8 mouse cellular contexts compared by ENCODE assay signal in the genomic region with DNA sequence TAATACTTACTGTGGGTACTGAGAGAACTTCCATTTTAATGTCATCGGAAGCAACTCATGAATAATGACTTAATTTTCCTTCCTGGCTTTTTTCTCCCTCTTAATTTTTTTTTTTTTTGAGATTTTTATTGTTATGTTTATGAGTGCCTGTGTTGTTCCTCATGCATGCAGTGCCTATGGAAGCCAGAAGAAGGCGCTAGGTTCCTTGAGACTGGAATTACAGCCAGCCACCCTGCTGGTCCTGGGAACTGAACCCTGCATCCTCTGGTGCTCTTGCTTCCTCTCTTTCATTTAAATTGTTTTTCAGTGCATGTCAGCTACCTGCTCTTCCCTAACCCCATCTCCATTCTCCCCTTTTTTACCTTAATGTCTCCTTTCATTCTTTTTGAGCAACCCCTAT. TPM values are rescaled to one million over a fixed set of nuclear protein-coding genes. Genes with fewer than 3 reads are reported as not detected.
A peak's percentile ranks its signal among the peaks of the same experiment; 100 is the strongest.
DNase-seq lines count a peak whose midpoint lies in the region; ATAC-seq lines count a peak whose summit lies in the region.

No protein-coding gene starts in this region.

- H3K27ac ChIP-seq in hindbrain, embryonic 10.5 days: no peak overlapping the region
- H3K27ac ChIP-seq in liver, embryonic 12.5 days: no peak overlapping the region

- peak overlapping the region; percentile 99 for H3K4me3 ChIP-seq in megakaryocyte, embryonic 14.5 days (replicated peaks)
- H3K4me3 ChIP-seq in hindbrain, embryonic 10.5 days: peak overlapping the region; percentile 94
- H3K4me3 ChIP-seq in liver, embryonic 12.5 days: peak overlapping the region; percentile 98

- H3K36me3 ChIP-seq in megakaryocyte, embryonic 14.5 days (replicated peaks; ENCODE audit: low read length): peaks cover 50% of the 10 kb centered on the region
- H3K36me3 ChIP-seq in hindbrain, embryonic 10.5 days: peaks cover 44% of the 10 kb centered on the region
- peaks cover 36% of the 10 kb centered on the region for H3K36me3 ChIP-seq in liver, embryonic 12.5 days

- H3K9me3 ChIP-seq in megakaryocyte, embryonic 14.5 days: no peaks in the 10 kb centered on the region
- no peaks in the 10 kb centered on the region for H3K9me3 ChIP-seq in hindbrain, embryonic 10.5 days
- no peaks in the 10 kb centered on the region for H3K9me3 ChIP-seq in liver, embryonic 12.5 days (replicated peaks)

- peaks cover 27% of the 10 kb centered on the region for H3K4me1 ChIP-seq in megakaryocyte, embryonic 14.5 days
- peaks cover 34% of the 10 kb centered on the region for H3K4me1 ChIP-seq in hindbrain, embryonic 10.5 days (replicated peaks)
- H3K4me1 ChIP-seq in liver, embryonic 12.5 days: peaks cover 35% of the 10 kb centered on the region

- no peak for ATAC-seq in megakaryocyte, adult 5-6 weeks (ENCODE audit: poor library complexity, severe bottlenecking)
- no peak for ATAC-seq in liver, embryonic 12.5 days

- H3K9ac ChIP-seq in liver, embryonic 12.5 days: 0 out of 2 replicates have a peak overlapping the region, but pooled peaks have one; percentile 87

- peak; percentile 66 to 81 for DNase-seq in cerebellum, postnatal 25 days
- peak; percentile 27 for DNase-seq in hindbrain, embryonic 10.5 days (ENCODE audit: low spot score)
- DNase-seq in retina, embryonic 14.5 days (ENCODE audit: low spot score): peak; percentile 67
- DNase-seq in urinary bladder, postnatal 10 days (ENCODE audit: low spot score): no peak
- no peak for DNase-seq in layer of hippocampus, postnatal 36 days

- no peaks in the 10 kb centered on the region for H3K27me3 ChIP-seq in megakaryocyte, embryonic 14.5 days (replicated peaks)
- H3K27me3 ChIP-seq in hindbrain, embryonic 10.5 days (ENCODE audit: insufficient read depth, poor library complexity, severe bottlenecking): no peaks in the 10 kb centered on the region
- H3K27me3 ChIP-seq in liver, embryonic 12.5 days (replicated peaks): no peaks in the 10 kb centered on the region

- peak overlapping the region; percentile 98 for H3K4me2 ChIP-seq in liver, embryonic 12.5 days

- whole genome bisulfite sequencing in hindbrain, embryonic 10.5 days: 35% methylated on average over 2 of the region's 2 CpGs
- WGBS in liver, embryonic 12.5 days (ENCODE audit: insufficient replicate concordance): 54% methylated on average over 2 of the region's 2 CpGs

RNA-seq across cellular contexts. Expression of gene Cnnm3, which starts 2.1 kb away (rescaled TPM):
- polyA plus RNA-seq in megakaryocyte, embryonic 14.5 days (2012; ENCODE audit: insufficient read depth, low replicate concordance): 9.6 and 10.5 TPM in 2 replicates
- 14.4 and 15.1 TPM in 2 replicates for total RNA-seq in megakaryocyte, adult 5-6 weeks (2015)
- 6.8 and 11.1 TPM in 2 replicates for total RNA-seq in megakaryocyte, adult 5-6 weeks (2017)
- 3.2 and 3.5 TPM in 2 replicates for polyA plus RNA-seq in hindbrain, embryonic 10.5 days (2016; fragmentation: Nextera tagmentation; extraction: Ambion mirVana)
- 1.3 and 1.5 TPM in 2 replicates for polyA plus RNA-seq in liver, embryonic 12.5 days (2016; fragmentation: Nextera tagmentation; extraction: Ambion mirVana)
- 10 to 100 TPM; 29.0 to 39.0 TPM for total RNA-seq in layer of hippocampus, postnatal 36 days (2021)

RNA-seq across cellular contexts. Expression of gene Ankrd23, which starts 23.0 kb away (rescaled TPM):
- polyA plus RNA-seq in megakaryocyte, embryonic 14.5 days (2012; ENCODE audit: insufficient read depth, low replicate concordance): 2.7 and 5.6 TPM in 2 replicates
- total RNA-seq in megakaryocyte, adult 5-6 weeks (2015): 2.3 and 2.4 TPM in 2 replicates
- total RNA-seq in megakaryocyte, adult 5-6 weeks (2017): 2.2 and 9.8 TPM in 2 replicates
- 15.7 and 18.0 TPM in 2 replicates for polyA plus RNA-seq in hindbrain, embryonic 10.5 days (2016; fragmentation: Nextera tagmentation; extraction: Ambion mirVana)
- polyA plus RNA-seq in liver, embryonic 12.5 days (2016; fragmentation: Nextera tagmentation; extraction: Ambion mirVana): 4.0 and 6.9 TPM in 2 replicates
- 1 to 10 TPM; 7.9 to 8.5 TPM for total RNA-seq in layer of hippocampus, postnatal 36 days (2021)

RNA-seq across cellular contexts. Expression of gene Gm42417, which starts 25.5 kb away (rescaled TPM):
- not detected in 2 replicates for polyA plus RNA-seq in megakaryocyte, embryonic 14.5 days (2012; ENCODE audit: insufficient read depth, low replicate concordance)
- total RNA-seq in megakaryocyte, adult 5-6 weeks (2015): not detected in 2 replicates
- not detected in 2 replicates for total RNA-seq in megakaryocyte, adult 5-6 weeks (2017)
- polyA plus RNA-seq in hindbrain, embryonic 10.5 days (2016; fragmentation: Nextera tagmentation; extraction: Ambion mirVana): 0.75 TPM in 1 of 2 replicates, not detected in the other
- 0.15 and 0.29 TPM in 2 replicates for polyA plus RNA-seq in liver, embryonic 12.5 days (2016; fragmentation: Nextera tagmentation; extraction: Ambion mirVana)
- total RNA-seq in layer of hippocampus, postnatal 36 days (2021): not detected

RNA-seq across cellular contexts. Expression of gene Ankrd39, which starts 33.5 kb away (rescaled TPM):
- polyA plus RNA-seq in megakaryocyte, embryonic 14.5 days (2012; ENCODE audit: insufficient read depth, low replicate concordance): 7.9 and 10.2 TPM in 2 replicates
- total RNA-seq in megakaryocyte, adult 5-6 weeks (2015): 3.6 and 4.9 TPM in 2 replicates
- total RNA-seq in megakaryocyte, adult 5-6 weeks (2017): 2.2 and 2.9 TPM in 2 replicates
- 16.9 and 20.6 TPM in 2 replicates for polyA plus RNA-seq in hindbrain, embryonic 10.5 days (2016; fragmentation: Nextera tagmentation; extraction: Ambion mirVana)
- polyA plus RNA-seq in liver, embryonic 12.5 days (2016; fragmentation: Nextera tagmentation; extraction: Ambion mirVana): 9.0 and 10.5 TPM in 2 replicates
- total RNA-seq in layer of hippocampus, postnatal 36 days (2021): 10 to 100 TPM; 11.9 to 12.6 TPM

RNA-seq across cellular contexts. Expression of gene Cnnm4, which starts 42.3 kb away (rescaled TPM):
- polyA plus RNA-seq in megakaryocyte, embryonic 14.5 days (2012; ENCODE audit: insufficient read depth, low replicate concordance): 7.7 and 8.4 TPM in 2 replicates
- 17.8 and 22.7 TPM in 2 replicates for total RNA-seq in megakaryocyte, adult 5-6 weeks (2015)
- total RNA-seq in megakaryocyte, adult 5-6 weeks (2017): 15.2 and 16.3 TPM in 2 replicates
- 13.4 and 15.3 TPM in 2 replicates for polyA plus RNA-seq in hindbrain, embryonic 10.5 days (2016; fragmentation: Nextera tagmentation; extraction: Ambion mirVana)
- polyA plus RNA-seq in liver, embryonic 12.5 days (2016; fragmentation: Nextera tagmentation; extraction: Ambion mirVana): 3.8 and 4.0 TPM in 2 replicates
- 10 to 100 TPM; 15.4 to 17.0 TPM for total RNA-seq in layer of hippocampus, postnatal 36 days (2021)

Comparison
In these comparisons a context has a peak if more than half of its experiments do, and no peak if none do; other contexts are left out.
1. DNase-seq: peak in cerebellum, postnatal 25 days (2 of 2), hindbrain, embryonic 10.5 days (single experiment) and retina, embryonic 14.5 days (single experiment); none in urinary bladder, postnatal 10 days (single experiment) and layer of hippocampus, postnatal 36 days (0 of 2).
2. Peak in every context shown above with its lines, with median percentiles within 50 percentile points of each other: H3K4me3 ChIP-seq.